Mouse (Mus musculus) MEL (cell line): ENCODE results near the gene Slc9a7. TPM values are rescaled to one million over a fixed set of nuclear protein-coding genes. Genes with fewer than 3 reads are reported as not detected.

Experiments used
- DNase-seq: peaks from one replicate; pipeline ENCODE4 v3.0.0; 2011; ENCODE audit warnings: low read depth, low spot score
- H3K27ac ChIP-seq: 2 replicates; pipeline ENCODE4 v1.5.1; 2012; ENCODE audit warnings: low read depth, mild to moderate bottlenecking, control low read depth, low read length, moderate library complexity; ENCODE audit not compliant: control insufficient read depth
- H3K27me3 ChIP-seq, 2 experiments: fragments of 150-350 bp in 1 of 2; sonication (generic) in 1 of 2; 2 replicates each; pipeline ENCODE4 v1.6.1; 2012; ENCODE audit warnings: low read length in 2 of 2, mild to moderate bottlenecking in 2 of 2, improper control_type of control experiment in 1 of 2, moderate library complexity in 1 of 2; ENCODE audit not compliant: insufficient read depth in 2 of 2, control insufficient read depth in 1 of 2
- H3K36me3 ChIP-seq, 2 experiments: 2 replicates each; pipeline ENCODE4 v1.6.1; 2012 to 2014; ENCODE audit warnings: low read length in 2 of 2, improper control_type of control experiment in 1 of 2, inconsistent platforms in 1 of 2, mild to moderate bottlenecking in 1 of 2; ENCODE audit not compliant: insufficient read depth in 2 of 2, control insufficient read depth in 1 of 2
- H3K4me1 ChIP-seq, 2 experiments: fragments of 150-350 bp in 1 of 2; sonication (generic) in 1 of 2; 2 replicates each; pipeline ENCODE4 v1.6.1; 2012; ENCODE audit warnings: low read length in 2 of 2, improper control_type of control experiment in 1 of 2, mild to moderate bottlenecking in 1 of 2; ENCODE audit not compliant: insufficient read depth in 2 of 2, control insufficient read depth in 1 of 2
- H3K4me3 ChIP-seq, 2 experiments: fragments of 150-350 bp in 1 of 2; sonication (generic) in 1 of 2; 2 replicates each; pipeline ENCODE4 v1.5.1; 2012; ENCODE audit warnings: low read depth in 2 of 2, low read length in 2 of 2, mild to moderate bottlenecking in 2 of 2, moderate library complexity in 2 of 2, control low read depth in 1 of 2, improper control_type of control experiment in 1 of 2; ENCODE audit not compliant: control insufficient read depth in 1 of 2, insufficient read depth in 1 of 2
- H3K79me2 ChIP-seq: 2 replicates; pipeline ENCODE4 v1.6.1; 2012; ENCODE audit warnings: mild to moderate bottlenecking, low read length, moderate library complexity; ENCODE audit not compliant: control insufficient read depth, poor library complexity, insufficient read depth
- H3K9ac ChIP-seq: 2 replicates; pipeline ENCODE4 v1.6.1; 2012; ENCODE audit warnings: low read depth, mild to moderate bottlenecking, control low read depth, low read length, moderate library complexity; ENCODE audit not compliant: control insufficient read depth, poor library complexity, severe bottlenecking
- H3K9me3 ChIP-seq: fragments of 150-350 bp; sonication (generic); replicated peaks from 2 replicates; pipeline ENCODE4 v1.6.1; 2012; ENCODE audit warnings: mild to moderate bottlenecking, low read length, improper control_type of control experiment, moderate library complexity; ENCODE audit not compliant: insufficient read depth
- BHLHE40 ChIP-seq: IDR thresholded peaks from 2 replicates; pipeline ENCODE4 v1.6.1; 2012; ENCODE audit warnings: low read depth, mild to moderate bottlenecking, inconsistent platforms, low read length, improper control_type of control experiment, borderline replicate concordance
- CHD1 ChIP-seq: IDR thresholded peaks from 2 replicates; pipeline ENCODE4 v1.6.1; 2012; ENCODE audit warnings: low read depth, mild to moderate bottlenecking, inconsistent platforms, low read length, improper control_type of control experiment
- E2F4 ChIP-seq: IDR thresholded peaks from 2 replicates; pipeline ENCODE4 v1.6.1; 2011; ENCODE audit warnings: low read depth, low read length, improper control_type of control experiment, borderline replicate concordance
- MAX ChIP-seq: IDR thresholded peaks from 2 replicates; pipeline ENCODE4 v1.6.1; 2011; ENCODE audit warnings: low read length, improper control_type of control experiment
- MXI1 ChIP-seq: IDR thresholded peaks from 2 replicates; pipeline ENCODE4 v1.6.1; 2011; ENCODE audit warnings: mild to moderate bottlenecking, low read depth, low read length, improper control_type of control experiment
- MYB ChIP-seq: IDR thresholded peaks from 2 replicates; pipeline ENCODE4 v1.6.1; 2011; ENCODE audit warnings: mild to moderate bottlenecking, low read depth, low read length, improper control_type of control experiment
- NRF1 ChIP-seq: IDR thresholded peaks from 2 replicates; pipeline ENCODE4 v1.6.1; 2014; ENCODE audit warnings: low read depth, mild to moderate bottlenecking, inconsistent platforms, low read length, improper control_type of control experiment, moderate library complexity; ENCODE audit not compliant: poor library complexity, insufficient read depth, severe bottlenecking
- POLR2AphosphoS5 ChIP-seq: IDR thresholded peaks from 2 replicates; pipeline ENCODE4 v1.6.1; 2012; ENCODE audit warnings: low read depth, borderline replicate concordance, mild to moderate bottlenecking, inconsistent platforms, low read length, moderate library complexity, mixed read lengths
- RAD21 ChIP-seq: IDR thresholded peaks from 2 replicates; pipeline ENCODE4 v1.6.1; 2011; ENCODE audit warnings: mild to moderate bottlenecking, low read depth, low read length, improper control_type of control experiment
- RCOR1 ChIP-seq: IDR thresholded peaks from 2 replicates; pipeline ENCODE4 v1.6.1; 2012; ENCODE audit warnings: low read depth, mild to moderate bottlenecking, inconsistent platforms, low read length, improper control_type of control experiment
- TAL1 ChIP-seq: IDR thresholded peaks from 2 replicates; pipeline ENCODE4 v1.6.1; 2012; ENCODE audit warnings: mild to moderate bottlenecking, inconsistent platforms, low read length, moderate library complexity, mixed read lengths
- ZMIZ1 ChIP-seq: IDR thresholded peaks from 2 replicates; pipeline ENCODE4 v1.6.1; 2012; ENCODE audit warnings: low read depth, mild to moderate bottlenecking, inconsistent platforms, low read length, improper control_type of control experiment, moderate library complexity
- polyA plus RNA-seq, 2 experiments: library from polyadenylated mRNA; stranded (reverse) in 1 of 2; unstranded in 1 of 2; fragments of >175 nt in 1 of 2; fragments of >200 nt in 1 of 2; gene quantifications; 2 replicates each; pipeline versions ENCODE4 v1.2.1 to v1.2.4; 2012; ENCODE audit warnings: low replicate concordance in 2 of 2, low read depth in 1 of 2; ENCODE audit not compliant: insufficient read length in 2 of 2, insufficient read depth in 1 of 2, missing spikeins in 1 of 2
- total RNA-seq: library from RNA; depleted of rRNA; stranded (reverse); fragments of 300-350 nt; gene quantifications from 2 replicates; pipeline ENCODE4 v1.2.3, GENCODE M21; 2012; rRNA removed

Slc9a7 gene
- total and polyA plus RNA-seq, 3 experiments: not detected

- Histone ChIP-seq H3K79me2 (no peaks in the 10 kb centered on the region), H3K4me1 (no peaks in the 10 kb centered on the region), H3K4me3 (no peak overlapping the region), H3K9me3 (no peaks in the 10 kb centered on the region), H3K9ac (no peak overlapping the region), H3K36me3 (no peaks in the 10 kb centered on the region), H3K27ac (no peak overlapping the region), H3K27me3 (no peaks in the 10 kb centered on the region)
- no peak for DNase-seq
- no peak for TF ChIP-seq BHLHE40
- no peak for TF ChIP-seq MYB
- no peak for TF ChIP-seq MXI1
- TF ChIP-seq ZMIZ1: no peak
- no peak for TF ChIP-seq RAD21
- no peak for TF ChIP-seq RCOR1
- no peak for TF ChIP-seq CHD1
- TF ChIP-seq POLR2AphosphoS5: no peak
- no peak for TF ChIP-seq NRF1
- no peak for TF ChIP-seq MAX
These were observed 231.4 kb downstream of the Slc9a7 start for GRCm38 (mm10) chrX:20060096-20060768.

DNA sequence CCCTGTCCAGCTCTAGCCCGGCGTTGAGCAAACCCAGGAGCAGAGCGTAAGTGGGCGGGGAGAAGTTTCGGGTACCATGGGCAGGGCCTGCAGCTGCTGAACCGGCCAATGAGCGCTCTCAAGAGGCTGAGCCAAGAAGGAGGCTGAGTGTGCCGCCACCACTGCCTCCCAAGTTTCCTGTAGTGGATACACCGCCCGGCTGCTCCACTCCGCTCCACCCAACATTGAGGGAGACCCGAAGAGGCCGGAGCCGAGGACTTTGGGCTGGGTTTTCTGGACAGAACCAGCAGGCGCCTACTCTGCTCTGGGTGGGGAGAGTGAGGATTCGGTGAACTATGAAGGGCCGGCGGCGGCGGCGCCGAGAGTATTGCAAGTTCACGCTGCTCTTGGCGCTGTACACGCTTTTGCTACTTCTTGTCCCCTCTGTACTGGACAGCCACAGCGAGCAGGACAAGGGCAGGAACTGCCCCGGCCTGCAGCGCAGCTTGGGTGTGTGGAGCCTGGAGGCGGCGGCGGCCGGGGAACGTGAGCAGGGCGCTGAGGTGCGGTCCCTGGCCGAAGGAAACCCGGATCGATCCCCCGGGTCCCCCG lies 232.1 kb downstream of the Slc9a7 start, which contains the start of gene Chst7:
Gene Chst7 (plus strand): TSS at position 180 of the 591 bp plus-strand sequence.
- Histone ChIP-seq H3K36me3 (no peaks in the 10 kb centered on the region), H3K9ac (no peak within 1 kb of the TSS), H3K4me1 (no peaks in the 10 kb centered on the region), H3K9me3 (no peaks in the 10 kb centered on the region)
- no peak for DNase-seq
- TF ChIP-seq MXI1 (no peak), TAL1 (no peak), ZMIZ1 (no peak), MYB (no peak), E2F4 (no peak)
- TF ChIP-seq, all 39 proteins: peak for 0
- Histone ChIP-seq H3K27ac (no peak within 1 kb of the TSS), H3K27me3 (no peaks in the 10 kb centered on the region), H3K4me3 (no peak within 1 kb of the TSS), H3K79me2 (no peaks in the 10 kb centered on the region)

Other genes starting within 250 kb of the Slc9a7 start
- gene Chst7, start 232.2 kb downstream of the Slc9a7 start, total RNA-seq: not detected in 2 replicates
- gene Chst7, start 232.2 kb downstream of the Slc9a7 start, polyA plus RNA-seq: not detected
- 15.7 and 16.8 TPM in 2 replicates for gene Rp2, start 72.7 kb upstream of the Slc9a7 start, total RNA-seq
- gene Rp2, start 72.7 kb upstream of the Slc9a7 start, polyA plus RNA-seq: 1 to 10 TPM in 1 of 2 experiments, not detected in 1; 10.0 TPM
- 22.7 and 24.2 TPM in 2 replicates for gene Jade3, start 133.9 kb upstream of the Slc9a7 start, total RNA-seq
- 10 to 100 TPM in 1 of 2 experiments, not detected in 1; 19.7 TPM for gene Jade3, start 133.9 kb upstream of the Slc9a7 start, polyA plus RNA-seq